Mouse (Mus musculus): Measurements from ENCODE around the gene Gal3st1.

DNA sequence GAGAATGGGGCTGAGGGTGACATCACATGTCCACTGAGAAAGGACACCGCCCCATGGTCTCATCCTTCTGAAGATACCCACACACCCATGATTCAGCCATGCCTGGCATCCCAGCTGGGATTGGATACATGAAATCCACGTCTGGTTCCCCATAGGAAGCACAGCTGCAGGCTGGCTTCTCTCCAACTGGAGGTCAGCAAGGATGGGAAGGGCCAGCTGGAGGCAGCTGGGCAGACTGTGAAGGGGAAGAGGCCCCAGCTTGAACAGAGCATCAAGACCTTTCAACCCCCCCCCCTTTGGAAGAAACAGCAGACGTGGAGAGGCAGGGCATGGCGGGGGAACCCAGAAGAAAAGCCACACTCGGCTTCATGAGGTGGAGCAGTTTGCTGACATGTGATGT is 63.1 kb downstream of the Gal3st1 start:
- TF ChIP-seq POLR2A (IDR thresholded peaks at IDR 0.05; ENCODE audit: low read depth, low read length) (no peak), CTCF (IDR thresholded peaks at IDR 0.05; ENCODE audit: borderline replicate concordance, insufficient read depth, low read length) (no peak)
